Mouse (Mus musculus): ENCODE results near the gene Cyp4f40. TPM values are rescaled to one million over a fixed set of nuclear protein-coding genes. Genes with fewer than 3 reads are reported as not detected.
A peak's percentile ranks its signal among the peaks of the same experiment; 100 is the strongest.
"Not testable (repeated sequence)": the region's sequence is repeated elsewhere in the genome, so short reads cannot be mapped to it uniquely, and the experiment has no call there.

Cyp4f40 gene
- polyA plus RNA-seq (2012; rRNA removed) = 0.72 and 1.0 TPM in 2 replicates

DNA sequence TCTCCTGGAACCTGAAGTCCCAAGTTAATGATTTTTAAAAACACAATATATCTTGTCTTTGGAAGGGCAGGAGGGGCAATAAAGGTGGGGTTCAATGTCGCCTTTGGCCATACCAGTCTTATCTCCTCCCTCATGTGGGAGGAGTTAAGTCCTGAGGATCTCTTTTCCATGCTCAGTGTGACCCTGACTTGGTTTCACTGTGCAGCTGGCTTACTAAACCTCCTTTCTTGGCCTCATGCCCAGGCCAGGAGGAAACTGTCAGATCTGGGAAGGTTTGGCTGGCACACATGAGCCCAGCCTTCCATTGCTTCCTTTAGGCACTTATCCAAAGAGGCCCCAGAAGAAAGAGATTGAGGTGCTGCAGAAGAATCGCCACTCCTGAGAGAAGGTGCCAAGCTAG is at the start of gene Cyp4f40:
TSS of gene Cyp4f40 (plus strand) at position 189 of the 400 bp plus-strand sequence.
- no peak for TF ChIP-seq POLR2A (IDR thresholded peaks at IDR 0.05; ENCODE audit: control insufficient read depth, low read depth, low read length)
- no peak for TF ChIP-seq CTCF (IDR thresholded peaks at IDR 0.05; ENCODE audit: control insufficient read depth, insufficient read depth, insufficient replicate concordance, low read depth, low read length)
- Histone ChIP-seq H3K27ac (ENCODE audit: control insufficient read depth, insufficient read depth, low read depth, low read length) (no peak within 1 kb of the TSS), H3K36me3 (ENCODE audit: control insufficient read depth, insufficient read depth, low read length) (no peaks in the 10 kb centered on the region), H3K27me3 (ENCODE audit: control insufficient read depth, insufficient read depth, low read length) (no peaks in the 10 kb centered on the region), H3K4me3 (ENCODE audit: control insufficient read depth, low read depth, low read length) (no peak within 1 kb of the TSS), H3K4me1 (ENCODE audit: control insufficient read depth, insufficient read depth, low read length) (no peaks in the 10 kb centered on the region)

DNA sequence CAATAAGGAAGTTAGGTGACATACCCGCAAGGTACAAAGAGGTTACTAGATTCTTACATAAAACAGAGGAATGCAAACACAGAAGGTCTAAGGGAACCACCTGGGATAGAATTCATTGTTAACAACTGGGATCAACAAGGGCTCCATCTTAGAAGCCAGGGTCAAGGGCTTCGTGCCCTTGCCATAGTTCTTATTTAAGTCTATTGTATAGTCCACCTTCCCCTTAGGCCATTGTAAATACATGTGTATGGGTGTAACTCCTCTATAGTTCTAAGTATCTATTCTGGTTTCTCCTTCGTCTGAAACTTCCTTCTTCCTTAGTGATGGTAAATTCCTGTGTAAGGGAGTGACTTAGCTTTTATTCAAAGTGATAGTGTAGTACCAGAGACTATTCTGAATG is 48.5 kb upstream of the Cyp4f40 start:
- H3K36me3 ChIP-seq (ENCODE audit: control insufficient read depth, insufficient read depth, low read length); H3K27me3 ChIP-seq (ENCODE audit: control insufficient read depth, insufficient read depth, low read length); H3K4me1 ChIP-seq (ENCODE audit: control insufficient read depth, insufficient read depth, low read length); H3K27ac ChIP-seq (ENCODE audit: control insufficient read depth, insufficient read depth, low read depth, low read length); H3K4me3 ChIP-seq (ENCODE audit: control insufficient read depth, low read depth, low read length): not testable (repeated sequence)

DNA sequence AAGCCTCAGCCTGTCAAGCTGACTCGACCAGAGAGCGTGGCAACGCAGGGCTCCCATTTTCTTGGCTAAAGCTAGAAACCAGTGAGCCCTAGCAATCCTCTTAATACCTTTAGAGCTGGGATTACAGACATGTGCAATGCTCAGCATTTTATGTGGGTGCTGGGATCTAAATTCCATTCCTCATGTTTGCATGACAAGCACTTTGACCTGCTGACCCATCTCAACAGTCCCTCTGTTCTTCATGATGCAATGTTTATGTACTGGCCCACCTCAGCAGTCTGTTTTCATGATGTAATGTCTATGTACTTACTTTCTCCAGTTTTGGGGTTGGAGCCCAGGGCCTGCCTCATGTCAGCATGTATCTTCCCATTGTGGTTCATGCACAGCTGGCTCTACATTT is 47.8 kb upstream of the Cyp4f40 start:
- no peaks in the 10 kb centered on the region for H3K4me1 ChIP-seq (ENCODE audit: control insufficient read depth, insufficient read depth, low read length)

DNA sequence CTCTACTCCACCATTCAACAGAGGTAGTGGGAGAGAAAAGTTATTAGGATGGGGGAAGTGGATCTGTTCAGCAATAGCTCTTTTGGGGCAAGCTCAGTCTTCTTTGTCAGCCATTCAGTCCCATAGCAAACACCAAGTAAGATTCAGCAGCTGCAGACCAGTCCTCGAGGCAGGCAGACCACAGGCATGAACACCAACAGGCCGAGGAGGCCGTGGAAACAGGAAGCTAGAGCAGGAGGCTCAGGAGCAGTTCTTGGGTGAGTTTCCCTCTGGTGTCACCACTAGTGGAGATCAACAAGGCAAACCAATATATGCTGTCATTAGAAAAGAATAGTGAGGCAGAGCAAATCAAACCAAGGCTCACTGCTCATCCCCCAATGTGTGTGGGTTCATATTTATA is 46.3 kb upstream of the Cyp4f40 start:
- no peaks in the 10 kb centered on the region for H3K4me1 ChIP-seq (ENCODE audit: control insufficient read depth, insufficient read depth, low read length)
- H3K4me3 ChIP-seq (ENCODE audit: control insufficient read depth, low read depth, low read length) = no peak overlapping the region
- H3K27ac ChIP-seq (ENCODE audit: control insufficient read depth, insufficient read depth, low read depth, low read length) = no peak overlapping the region
- no peak for TF ChIP-seq POLR2A (IDR thresholded peaks at IDR 0.05; ENCODE audit: control insufficient read depth, low read depth, low read length)
- TF ChIP-seq CTCF (IDR thresholded peaks at IDR 0.05; ENCODE audit: control insufficient read depth, insufficient read depth, insufficient replicate concordance, low read depth, low read length) = no peak
- H3K36me3 ChIP-seq (ENCODE audit: control insufficient read depth, insufficient read depth, low read length) = no peaks in the 10 kb centered on the region
- H3K27me3 ChIP-seq (ENCODE audit: control insufficient read depth, insufficient read depth, low read length) = no peaks in the 10 kb centered on the region

More for the DNA sequence above, 47.8 kb upstream of the Cyp4f40 start:
- no peak overlapping the region for H3K27ac ChIP-seq (ENCODE audit: control insufficient read depth, insufficient read depth, low read depth, low read length)
- H3K4me3 ChIP-seq (ENCODE audit: control insufficient read depth, low read depth, low read length) = no peak overlapping the region
- no peaks in the 10 kb centered on the region for H3K36me3 ChIP-seq (ENCODE audit: control insufficient read depth, insufficient read depth, low read length)
- no peaks in the 10 kb centered on the region for H3K27me3 ChIP-seq (ENCODE audit: control insufficient read depth, insufficient read depth, low read length)
- TF ChIP-seq POLR2A (IDR thresholded peaks at IDR 0.05; ENCODE audit: control insufficient read depth, low read depth, low read length) (no peak), CTCF (IDR thresholded peaks at IDR 0.05; ENCODE audit: control insufficient read depth, insufficient read depth, insufficient replicate concordance, low read depth, low read length) (no peak)

DNA sequence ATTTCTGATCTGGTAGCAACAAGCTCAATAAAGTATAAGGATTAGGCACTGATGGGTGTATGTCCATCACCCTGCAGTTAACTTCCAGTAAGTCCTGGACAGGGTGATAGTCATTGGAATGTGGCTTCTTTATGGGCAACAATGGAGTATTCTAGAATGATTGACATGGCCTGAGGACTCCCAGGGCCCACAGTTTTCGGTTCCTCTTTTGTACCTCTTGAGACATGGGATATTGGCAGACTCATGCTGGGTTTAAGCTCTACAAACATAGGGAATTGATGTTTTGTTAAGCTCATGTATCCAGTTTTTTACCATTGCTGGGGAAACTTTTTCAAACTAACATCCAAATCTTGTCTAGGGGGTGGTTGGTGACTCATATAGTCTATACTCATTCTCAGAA is 41.4 kb upstream of the Cyp4f40 start:
- Histone ChIP-seq H3K4me3 (ENCODE audit: control insufficient read depth, low read depth, low read length) (peak overlapping the region; percentile 40; the same call in 1 of the 2 replicates), H3K36me3 (ENCODE audit: control insufficient read depth, insufficient read depth, low read length) (no peaks in the 10 kb centered on the region), H3K27ac (ENCODE audit: control insufficient read depth, insufficient read depth, low read depth, low read length) (no peak overlapping the region), H3K4me1 (ENCODE audit: control insufficient read depth, insufficient read depth, low read length) (no peaks in the 10 kb centered on the region), H3K27me3 (ENCODE audit: control insufficient read depth, insufficient read depth, low read length) (no peaks in the 10 kb centered on the region)
- no peak for TF ChIP-seq POLR2A (IDR thresholded peaks at IDR 0.05; ENCODE audit: control insufficient read depth, low read depth, low read length)
- no peak for TF ChIP-seq CTCF (IDR thresholded peaks at IDR 0.05; ENCODE audit: control insufficient read depth, insufficient read depth, insufficient replicate concordance, low read depth, low read length)

DNA sequence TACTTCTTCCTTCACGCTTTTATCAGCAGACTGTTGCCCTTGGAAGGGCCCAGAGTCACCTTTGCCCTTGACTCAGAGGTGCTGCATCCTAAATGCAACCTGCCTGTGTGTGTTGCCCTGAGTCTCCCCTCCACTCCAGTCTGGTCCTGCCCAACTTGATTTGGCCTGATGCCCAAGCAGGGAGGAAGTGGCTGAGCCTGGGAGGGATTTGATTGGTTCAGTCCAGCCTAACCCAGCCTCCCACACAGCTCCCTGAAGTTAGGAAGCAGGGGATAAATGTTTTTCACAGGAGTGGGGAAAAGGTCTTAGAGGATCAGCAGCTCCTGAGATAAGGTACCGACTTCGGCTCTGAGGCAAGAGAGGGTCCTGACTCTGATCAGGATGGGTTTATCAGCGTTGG is 37.7 kb upstream of the Cyp4f40 start, which contains the start of gene Cyp4f37:
TSS of gene Cyp4f37 (plus strand) at position 292 of the 400 bp plus-strand sequence.
- not testable (repeated sequence) for H3K4me3 ChIP-seq (ENCODE audit: control insufficient read depth, low read depth, low read length)

DNA sequence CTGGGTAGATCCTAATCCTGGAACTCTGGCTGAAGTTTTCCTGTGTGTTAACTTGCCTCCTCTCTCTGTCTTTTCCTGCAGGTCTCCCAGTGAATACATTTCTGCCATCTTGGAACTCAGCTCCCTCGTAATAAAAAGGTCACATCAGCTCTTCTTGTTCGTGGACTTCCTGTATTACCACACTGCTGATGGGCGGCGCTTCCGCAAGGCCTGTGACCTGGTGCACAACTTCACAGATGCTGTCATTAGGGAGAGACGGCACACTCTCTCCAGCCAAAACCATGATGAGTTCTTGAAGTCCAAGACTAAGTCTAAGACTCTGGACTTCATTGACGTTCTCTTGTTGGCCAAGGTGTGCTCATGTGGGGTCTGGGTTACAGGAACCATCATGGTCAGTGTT is 29.0 kb upstream of the Cyp4f40 start:
- H3K4me3 ChIP-seq (ENCODE audit: control insufficient read depth, low read depth, low read length); H3K36me3 ChIP-seq (ENCODE audit: control insufficient read depth, insufficient read depth, low read length); H3K4me1 ChIP-seq (ENCODE audit: control insufficient read depth, insufficient read depth, low read length); H3K27me3 ChIP-seq (ENCODE audit: control insufficient read depth, insufficient read depth, low read length); H3K27ac ChIP-seq (ENCODE audit: control insufficient read depth, insufficient read depth, low read depth, low read length): not testable (repeated sequence)

More for the DNA sequence above, 37.7 kb upstream of the Cyp4f40 start, which contains the start of gene Cyp4f37:
- H3K27ac ChIP-seq (ENCODE audit: control insufficient read depth, insufficient read depth, low read depth, low read length); H3K36me3 ChIP-seq (ENCODE audit: control insufficient read depth, insufficient read depth, low read length); H3K27me3 ChIP-seq (ENCODE audit: control insufficient read depth, insufficient read depth, low read length); H3K4me1 ChIP-seq (ENCODE audit: control insufficient read depth, insufficient read depth, low read length): not testable (repeated sequence)

DNA sequence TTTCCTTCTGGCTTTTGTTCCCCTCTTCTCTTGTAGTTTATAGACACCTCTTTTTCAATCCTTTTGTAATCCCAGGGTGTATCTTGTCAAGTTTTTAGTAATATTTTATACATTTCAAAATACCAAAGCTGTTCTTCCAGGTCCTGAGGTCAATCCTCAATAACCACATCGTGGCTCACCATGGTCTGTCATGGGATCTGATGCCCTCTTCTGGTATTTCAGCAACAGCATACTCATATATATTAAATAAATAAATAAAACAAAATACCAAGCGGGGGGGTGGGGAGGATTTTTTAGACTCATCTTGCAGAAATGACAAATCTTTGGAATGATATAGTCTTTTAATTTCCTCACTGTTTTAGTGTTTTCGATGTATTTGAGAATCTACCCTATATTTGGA is 26.8 kb upstream of the Cyp4f40 start:
- peaks cover 4% of the 10 kb centered on the region for H3K4me1 ChIP-seq (ENCODE audit: control insufficient read depth, insufficient read depth, low read length)
- H3K27ac ChIP-seq (ENCODE audit: control insufficient read depth, insufficient read depth, low read depth, low read length) = no peak overlapping the region
- no peaks in the 10 kb centered on the region for H3K27me3 ChIP-seq (ENCODE audit: control insufficient read depth, insufficient read depth, low read length)
- H3K36me3 ChIP-seq (ENCODE audit: control insufficient read depth, insufficient read depth, low read length) = no peaks in the 10 kb centered on the region
- TF ChIP-seq CTCF (IDR thresholded peaks at IDR 0.05; ENCODE audit: control insufficient read depth, insufficient read depth, insufficient replicate concordance, low read depth, low read length) (no peak), POLR2A (IDR thresholded peaks at IDR 0.05; ENCODE audit: control insufficient read depth, low read depth, low read length) (no peak)
- H3K4me3 ChIP-seq (ENCODE audit: control insufficient read depth, low read depth, low read length) = no peak overlapping the region

DNA sequence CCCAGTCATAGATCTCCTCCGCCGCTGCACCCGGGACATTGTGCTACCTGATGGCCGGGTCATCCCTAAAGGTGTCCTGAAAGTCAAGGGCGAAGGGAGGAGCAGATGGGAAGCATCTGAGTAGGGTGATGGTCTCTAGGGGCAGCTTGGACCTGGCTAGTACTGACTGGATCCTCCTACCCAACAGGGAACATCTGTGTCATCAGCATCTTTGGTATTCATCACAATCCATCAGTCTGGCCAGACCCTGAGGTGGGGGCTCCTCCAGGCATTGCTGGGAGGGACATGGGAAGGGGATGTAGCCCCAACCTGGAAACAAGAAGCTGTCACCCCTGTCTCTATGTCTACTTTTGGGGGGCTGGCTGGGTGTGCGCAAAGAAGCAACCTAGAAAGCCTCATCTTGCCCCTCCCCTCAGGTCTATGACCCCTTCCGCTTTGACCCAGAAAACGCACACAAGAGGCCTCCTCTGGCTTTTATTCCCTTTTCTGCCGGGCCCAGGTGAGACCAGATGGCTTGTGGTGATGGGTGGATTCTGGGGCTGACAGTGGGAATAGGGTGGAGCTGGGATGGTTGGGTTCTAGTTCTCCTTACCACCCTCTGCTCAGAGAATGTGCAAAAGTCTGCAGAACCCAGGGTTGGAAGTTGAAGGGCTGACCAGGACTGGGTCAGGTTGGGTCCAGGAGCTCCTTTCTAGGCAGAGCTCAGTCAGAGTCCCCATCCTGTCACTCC is 24.3 kb upstream of the Cyp4f40 start:
- not testable (repeated sequence) for H3K27me3 ChIP-seq (ENCODE audit: control insufficient read depth, insufficient read depth, low read length); H3K36me3 ChIP-seq (ENCODE audit: control insufficient read depth, insufficient read depth, low read length); H3K27ac ChIP-seq (ENCODE audit: control insufficient read depth, insufficient read depth, low read depth, low read length); H3K4me1 ChIP-seq (ENCODE audit: control insufficient read depth, insufficient read depth, low read length)
- peak overlapping the region; percentile 88 for H3K4me3 ChIP-seq (ENCODE audit: control insufficient read depth, low read depth, low read length)
